Comparison of ENCODE assay signal across 10 mouse cellular contexts in genomic region chr10:42580131-42580950, GRCm38 (mm10). TPM values are rescaled to one million over a fixed set of nuclear protein-coding genes. Genes with fewer than 3 reads are reported as not detected.
DNase-seq lines count a peak whose midpoint lies in the region; ATAC-seq and TF ChIP-seq lines count a peak whose summit lies in the region.
"Had no signal": no experiment of that assay in that cellular context is flagged by ENCODE, and none has a peak within 500 bp of the region (broad histone marks: within the 10 kb centered on the region; RNA-seq: fewer than 3 reads in every experiment).

No protein-coding gene starts in this region.

- H3K27ac ChIP-seq in heart, embryonic 12.5 days (ENCODE audit: poor library complexity, severe bottlenecking): no peak overlapping the region
- no peak overlapping the region for H3K27ac ChIP-seq in stomach, embryonic 15.5 days
- H3K27ac ChIP-seq in stomach, postnatal 0 days (replicated peaks): no peak overlapping the region
- no peak overlapping the region for H3K27ac ChIP-seq in limb, embryonic 11.5 days (replicated peaks; ENCODE audit: low read depth, low read length)

- peak overlapping the region; percentile 55 for H3K4me2 ChIP-seq in heart, embryonic 12.5 days
- H3K4me2 ChIP-seq in stomach, embryonic 15.5 days: 0 out of 2 replicates have a peak overlapping the region, but pooled peaks have one; percentile 2
- no peak overlapping the region for H3K4me2 ChIP-seq in stomach, postnatal 0 days (replicated peaks; ENCODE audit: low read depth)
- no peak overlapping the region for H3K4me2 ChIP-seq in limb, embryonic 11.5 days (ENCODE audit: low read depth, severe bottlenecking)

- intact Hi-C loops in heart, postnatal 25 days (cut with DNase I): no loop called here

- ATAC-seq in heart, embryonic 12.5 days (ENCODE audit: insufficient number of reproducible peaks, low FRiP score): no peak
- no peak for ATAC-seq in stomach, embryonic 15.5 days (ENCODE audit: insufficient read depth, low FRiP score, low read depth)
- ATAC-seq in stomach, postnatal 0 days (ENCODE audit: low FRiP score, low TSS enrichment): no peak
- ATAC-seq in limb, embryonic 11.5 days (ENCODE audit: insufficient number of reproducible peaks, low FRiP score, low TSS enrichment, low read depth): no peak

- H3K4me1 ChIP-seq in heart, embryonic 12.5 days (replicated peaks): peaks cover 42% of the 10 kb centered on the region
- H3K4me1 ChIP-seq in stomach, embryonic 15.5 days: peaks cover 13% of the 10 kb centered on the region; the same call in 1 of the 2 replicates
- H3K4me1 ChIP-seq in stomach, postnatal 0 days (replicated peaks; ENCODE audit: control insufficient read depth, insufficient read depth): no peaks in the 10 kb centered on the region
- H3K4me1 ChIP-seq in limb, embryonic 11.5 days (ENCODE audit: control insufficient read depth, insufficient read depth, low read length): peaks cover 19% of the 10 kb centered on the region

- H3K27me3 ChIP-seq in heart, embryonic 12.5 days (replicated peaks): peaks cover 91% of the 10 kb centered on the region
- peaks cover 94% of the 10 kb centered on the region for H3K27me3 ChIP-seq in stomach, embryonic 15.5 days (replicated peaks)
- peaks cover 46% of the 10 kb centered on the region for H3K27me3 ChIP-seq in stomach, postnatal 0 days (ENCODE audit: control insufficient read depth, insufficient read depth, low read length)
- H3K27me3 ChIP-seq in limb, embryonic 11.5 days (ENCODE audit: control insufficient read depth, insufficient read depth, low read length): peaks cover 91% of the 10 kb centered on the region

- WGBS in heart, embryonic 12.5 days: 2% methylated on average over 29 of the region's 29 CpGs
- 3% methylated on average over 29 of the region's 29 CpGs for WGBS in stomach, embryonic 15.5 days
- 4% methylated on average over 29 of the region's 29 CpGs for WGBS in stomach, postnatal 0 days
- WGBS in limb, embryonic 11.5 days: under 1% methylated on average over 27 of the region's 29 CpGs

- H3K9me3 ChIP-seq in heart, embryonic 12.5 days (replicated peaks): no peaks in the 10 kb centered on the region
- no peaks in the 10 kb centered on the region for H3K9me3 ChIP-seq in stomach, embryonic 15.5 days
- no peaks in the 10 kb centered on the region for H3K9me3 ChIP-seq in stomach, postnatal 0 days (ENCODE audit: control insufficient read depth, low read length)
- no peaks in the 10 kb centered on the region for H3K9me3 ChIP-seq in limb, embryonic 11.5 days (ENCODE audit: control insufficient read depth, low read length)

- peak overlapping the region; percentile 29 for H3K4me3 ChIP-seq in heart, embryonic 12.5 days
- H3K4me3 ChIP-seq in stomach, embryonic 15.5 days (replicated peaks): no peak overlapping the region; the same call in 1 of the 2 replicates
- no peak overlapping the region for H3K4me3 ChIP-seq in stomach, postnatal 0 days (ENCODE audit: low read depth, low read length)
- no peak overlapping the region for H3K4me3 ChIP-seq in limb, embryonic 11.5 days (ENCODE audit: low read depth, low read length)

- TF ChIP-seq CTCF in stomach, postnatal 0 days (IDR thresholded peaks at IDR 0.05; ENCODE audit: low read depth): no peak

- DNase-seq in heart, postnatal 25 days (ENCODE audit: low spot score): no peak
- DNase-seq in stomach, postnatal 0 days (ENCODE audit: low spot score): no peak
- DNase-seq in limb, embryonic 11.5 days (ENCODE audit: low spot score): peak; percentile 61
- no peak for DNase-seq in cerebellum, adult 9-11 months
- no peak for DNase-seq in left cerebral cortex, adult 8-10 months (ENCODE audit: low spot score in 2 of 2)
- DNase-seq in urinary bladder, adult 2 months (ENCODE audit: low spot score): no peak
- DNase-seq: thymus, postnatal 14 days had no signal

- no peak for TF ChIP-seq EP300 in stomach, postnatal 0 days (optimal IDR thresholded peaks at IDR 0.05)

- no peak overlapping the region for H3K9ac ChIP-seq in heart, embryonic 12.5 days
- no peak overlapping the region for H3K9ac ChIP-seq in stomach, embryonic 15.5 days
- no peak overlapping the region for H3K9ac ChIP-seq in stomach, postnatal 0 days (ENCODE audit: low read length)
- H3K9ac ChIP-seq in limb, embryonic 11.5 days (ENCODE audit: low read length): no peak overlapping the region

- H3K36me3 ChIP-seq in heart, embryonic 12.5 days: no peaks in the 10 kb centered on the region
- H3K36me3 ChIP-seq in stomach, embryonic 15.5 days: no peaks in the 10 kb centered on the region
- H3K36me3 ChIP-seq in stomach, postnatal 0 days (ENCODE audit: control insufficient read depth, insufficient read depth, low read length): no peaks in the 10 kb centered on the region
- no peaks in the 10 kb centered on the region for H3K36me3 ChIP-seq in limb, embryonic 11.5 days (ENCODE audit: control insufficient read depth, insufficient read depth, low read length)

RNA-seq across cellular contexts. Expression of gene Nr2e1, which starts 3.1 kb away (rescaled TPM):
- 0.08 TPM in 1 of 2 replicates, not detected in the other for polyA plus RNA-seq in heart, embryonic 12.5 days (2016; fragmentation: Nextera tagmentation; extraction: Ambion mirVana)
- not detected for total RNA-seq in heart, postnatal 25 days (2021)
- polyA plus RNA-seq in stomach, embryonic 15.5 days (2015; fragmentation: Nextera tagmentation; extraction: Ambion mirVana): 0.14 TPM in 1 of 2 replicates, not detected in the other
- polyA plus RNA-seq in stomach, postnatal 0 days (2015; fragmentation: Nextera tagmentation; extraction: Ambion mirVana): 0.04 TPM in 1 of 2 replicates, not detected in the other
- polyA plus RNA-seq in limb, embryonic 11.5 days (2014; fragmentation: Nextera tagmentation; extraction: Ambion mirVana): not detected in 2 replicates
- total RNA-seq in left cerebral cortex, adult 8-10 months (2022): 10 to 100 TPM; 10.3 to 15.6 (median 12.2) TPM
- not detected in 2 replicates for polyA plus RNA-seq in urinary bladder, adult 2 months (2012; rRNA removed)
- polyA plus RNA-seq: C2C12 had no signal

RNA-seq across cellular contexts. Expression of gene Ostm1, which starts 3.3 kb away (rescaled TPM):
- 28.5 and 28.6 TPM in 2 replicates for polyA plus RNA-seq in heart, embryonic 12.5 days (2016; fragmentation: Nextera tagmentation; extraction: Ambion mirVana)
- 10 to 100 TPM; 16.0 to 16.6 TPM for total RNA-seq in heart, postnatal 25 days (2021)
- polyA plus RNA-seq in stomach, embryonic 15.5 days (2015; fragmentation: Nextera tagmentation; extraction: Ambion mirVana): 13.0 and 13.2 TPM in 2 replicates
- polyA plus RNA-seq in stomach, postnatal 0 days (2015; fragmentation: Nextera tagmentation; extraction: Ambion mirVana): 13.0 and 13.5 TPM in 2 replicates
- polyA plus RNA-seq in limb, embryonic 11.5 days (2014; fragmentation: Nextera tagmentation; extraction: Ambion mirVana): 8.0 and 8.2 TPM in 2 replicates
- total RNA-seq in left cerebral cortex, adult 8-10 months (2022): 10 to 100 TPM; 45.8 to 51.5 (median 48.4) TPM
- 30.1 and 33.5 TPM in 2 replicates for polyA plus RNA-seq in urinary bladder, adult 2 months (2012; rRNA removed)

Comparison
In these comparisons a context has a peak if more than half of its experiments do, and no peak if none do; other contexts are left out.
1. H3K4me2 ChIP-seq: peak in heart, embryonic 12.5 days (single experiment) and stomach, embryonic 15.5 days (single experiment); none in stomach, postnatal 0 days (single experiment) and limb, embryonic 11.5 days (single experiment).